Mouse (Mus musculus): ENCODE results near the gene Igf2bp1.

The Igf2bp1 gene

GRCm38 (mm10) chr11:96005403-96006271 is at the start of gene Igf2bp1:
Gene Igf2bp1 (minus strand): TSS chr11:96005940.
- in situ Hi-C loops (cut with MboI, MseI), result no loop called here

GRCm38 (mm10) chr11:96050854-96051253 is 45.1 kb upstream of the Igf2bp1 start:
- in situ Hi-C loops (cut with MboI, MseI), result no loop called here

GRCm38 (mm10) chr11:96049939-96050338 is 44.2 kb upstream of the Igf2bp1 start:
- in situ Hi-C loops (cut with MboI, MseI), result no loop called here

GRCm38 (mm10) chr11:96047469-96048373 is 42.0 kb upstream of the Igf2bp1 start:
- in situ Hi-C loops (cut with MboI, MseI), result no loop called here

GRCm38 (mm10) chr11:96046793-96047192 is 41.1 kb upstream of the Igf2bp1 start:
- in situ Hi-C loops (cut with MboI, MseI), result no loop called here

- in situ Hi-C loops (cut with MboI, MseI), result no loop called here
Measured at GRCm38 (mm10) chr11:96046028-96046427, 40.3 kb upstream of the Igf2bp1 start.

- in situ Hi-C loops (cut with MboI, MseI), result no loop called here
Measured at GRCm38 (mm10) chr11:96044803-96045567, 39.2 kb upstream of the Igf2bp1 start.

GRCm38 (mm10) chr11:96038560-96038959 is 32.8 kb upstream of the Igf2bp1 start:
- in situ Hi-C loops (cut with MboI, MseI), result no loop called here

- in situ Hi-C loops (cut with MboI, MseI), result no loop called here
Measured at GRCm38 (mm10) chr11:96037499-96037898, 31.8 kb upstream of the Igf2bp1 start.

GRCm38 (mm10) chr11:96035133-96035532 is 29.4 kb upstream of the Igf2bp1 start:
- in situ Hi-C loops (cut with MboI, MseI), result no loop called here

GRCm38 (mm10) chr11:96034596-96035052 is 28.9 kb upstream of the Igf2bp1 start, which contains the start of gene Snf8:
Gene Snf8 (plus strand): TSS chr11:96034885.
- in situ Hi-C loops (cut with MboI, MseI), result no loop called here

- in situ Hi-C loops (cut with MboI, MseI), result no loop called here
Measured at GRCm38 (mm10) chr11:96034116-96034515, 28.4 kb upstream of the Igf2bp1 start.

GRCm38 (mm10) chr11:96033264-96033663 is 27.5 kb upstream of the Igf2bp1 start:
- in situ Hi-C loops (cut with MboI, MseI), result no loop called here

- in situ Hi-C loops (cut with MboI, MseI), result no loop called here
Measured at GRCm38 (mm10) chr11:96031701-96032100, 26.0 kb upstream of the Igf2bp1 start.

- in situ Hi-C loops (cut with MboI, MseI), result no loop called here
Measured at GRCm38 (mm10) chr11:96030571-96030970, 24.8 kb upstream of the Igf2bp1 start.

GRCm38 (mm10) chr11:96028130-96028529 is 22.4 kb upstream of the Igf2bp1 start:
- in situ Hi-C loops (cut with MboI, MseI), result no loop called here

GRCm38 (mm10) chr11:96020622-96021021 is 14.9 kb upstream of the Igf2bp1 start:
- in situ Hi-C loops (cut with MboI, MseI), result no loop called here

- in situ Hi-C loops (cut with MboI, MseI), result no loop called here
Measured at GRCm38 (mm10) chr11:96017941-96018351, 12.2 kb upstream of the Igf2bp1 start.

GRCm38 (mm10) chr11:96015421-96015820 is 9.7 kb upstream of the Igf2bp1 start:
- in situ Hi-C loops (cut with MboI, MseI), result no loop called here

GRCm38 (mm10) chr11:96011982-96012381 is 6.2 kb upstream of the Igf2bp1 start:
- in situ Hi-C loops (cut with MboI, MseI), result no loop called here

- in situ Hi-C loops (cut with MboI, MseI), result no loop called here
Measured at GRCm38 (mm10) chr11:96008827-96009226, 3.1 kb upstream of the Igf2bp1 start.
